Mouse (Mus musculus): ENCODE data around the gene Itsn2. TPM values are rescaled to one million over a fixed set of nuclear protein-coding genes. Genes with fewer than 3 reads are reported as not detected.
"Not testable (repeated sequence)": the region's sequence is repeated elsewhere in the genome, so short reads cannot be mapped to it uniquely, and the experiment has no call there.

Itsn2 gene
- polyA plus RNA-seq, 1 experiment from 2014 or later = 18.5 TPM

DNA sequence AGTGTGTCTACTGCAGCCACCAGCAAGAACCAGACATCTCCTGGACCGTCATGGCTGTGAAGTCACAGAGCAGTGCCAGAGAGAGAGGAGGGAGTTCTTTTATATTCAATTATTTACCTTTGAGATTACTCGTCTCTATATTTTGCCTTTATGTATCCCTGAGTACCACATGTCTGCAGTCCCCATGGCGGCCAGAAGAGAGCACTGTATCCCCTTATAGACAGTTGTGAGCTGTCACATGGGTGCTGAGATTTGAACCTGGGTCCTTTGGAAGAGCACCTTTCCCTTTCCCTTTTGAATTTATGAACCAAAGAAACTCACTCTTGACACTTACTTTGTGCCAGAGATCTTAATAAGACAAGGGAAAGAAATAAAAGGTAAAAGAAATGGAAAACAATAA lies 136.7 kb downstream of the Itsn2 start:
- 88% methylated on average over 3 of the region's 3 CpGs for WGBS
- Histone ChIP-seq H3K27ac (ENCODE audit: low read depth, low read length) (no peak overlapping the region), H3K4me2 (ENCODE audit: low read depth, low read length, severe bottlenecking) (no peak overlapping the region), H3K27me3 (ENCODE audit: control insufficient read depth, insufficient read depth, low read length) (no peaks in the 10 kb centered on the region), H3K9ac (ENCODE audit: low read length) (no peak overlapping the region), H3K4me1 (replicated peaks; ENCODE audit: control insufficient read depth, insufficient read depth, low read length) (no peaks in the 10 kb centered on the region), H3K9me3 (ENCODE audit: control insufficient read depth, low read length) (no peaks in the 10 kb centered on the region), H3K4me3 (ENCODE audit: low read depth, low read length) (no peak overlapping the region), H3K36me3 (ENCODE audit: control insufficient read depth, insufficient read depth, low read length) (no peaks in the 10 kb centered on the region)
- ATAC-seq (replicated peaks; ENCODE audit: low FRiP score) (no peak), DNase-seq (ENCODE audit: low spot score) (no peak)

DNA sequence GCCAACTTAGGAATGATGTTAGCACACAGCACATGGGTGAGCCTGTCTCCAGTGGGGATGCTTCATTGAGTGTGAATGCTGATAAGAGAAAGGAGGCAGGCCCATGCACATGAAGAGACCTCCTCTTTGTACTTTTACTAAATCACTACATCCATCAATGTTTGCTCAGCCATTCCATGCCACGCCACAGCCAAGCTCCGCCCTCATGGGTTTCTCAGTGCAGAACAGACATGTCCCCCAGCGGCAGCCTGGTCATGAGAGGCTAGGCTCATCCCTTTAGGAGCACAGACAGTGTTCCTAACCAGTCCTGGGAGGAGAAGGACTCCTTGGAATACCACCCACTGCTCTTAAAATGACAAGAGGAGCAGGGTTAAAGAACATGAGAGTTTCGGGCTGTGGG lies 139.2 kb downstream of the Itsn2 start:
- Histone ChIP-seq H3K9ac (ENCODE audit: low read length) (no peak overlapping the region), H3K4me3 (ENCODE audit: low read depth, low read length) (no peak overlapping the region), H3K27me3 (ENCODE audit: control insufficient read depth, insufficient read depth, low read length) (no peaks in the 10 kb centered on the region), H3K36me3 (ENCODE audit: control insufficient read depth, insufficient read depth, low read length) (no peaks in the 10 kb centered on the region), H3K27ac (ENCODE audit: low read depth, low read length) (no peak overlapping the region), H3K9me3 (ENCODE audit: control insufficient read depth, low read length) (no peaks in the 10 kb centered on the region), H3K4me2 (ENCODE audit: low read depth, low read length, severe bottlenecking) (no peak overlapping the region), H3K4me1 (replicated peaks; ENCODE audit: control insufficient read depth, insufficient read depth, low read length) (no peaks in the 10 kb centered on the region)
- WGBS = 81% methylated on average over 4 of the region's 4 CpGs
- DNase-seq (ENCODE audit: low spot score) (no peak), ATAC-seq (replicated peaks; ENCODE audit: low FRiP score) (no peak)

DNA sequence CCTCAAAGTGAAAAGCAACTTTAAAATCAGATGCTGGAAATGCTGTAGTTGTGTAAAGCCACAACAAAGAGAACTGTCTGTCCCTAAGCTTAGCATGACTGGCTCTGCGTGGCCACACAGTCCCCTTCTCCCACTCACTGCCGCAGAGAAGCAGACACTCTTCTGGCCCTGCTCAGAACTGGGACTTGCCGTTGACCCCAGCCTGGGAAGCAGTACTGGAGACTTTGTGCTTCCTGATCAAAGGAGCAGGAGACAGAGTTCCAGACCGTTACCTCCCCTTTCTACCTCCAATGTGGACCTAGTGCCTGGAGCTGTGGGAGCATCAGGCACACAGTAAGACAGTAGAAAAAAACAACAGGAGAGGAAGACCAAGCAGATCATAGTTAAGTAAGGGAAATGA lies 139.9 kb downstream of the Itsn2 start:
- H3K4me1 ChIP-seq (replicated peaks; ENCODE audit: control insufficient read depth, insufficient read depth, low read length) = no peaks in the 10 kb centered on the region
- no peak overlapping the region for H3K4me3 ChIP-seq (ENCODE audit: low read depth, low read length)
- WGBS = 79% methylated on average over 4 of the region's 4 CpGs
- DNase-seq (ENCODE audit: low spot score) = no peak
- no peaks in the 10 kb centered on the region for H3K27me3 ChIP-seq (ENCODE audit: control insufficient read depth, insufficient read depth, low read length)
- no peak overlapping the region for H3K4me2 ChIP-seq (ENCODE audit: low read depth, low read length, severe bottlenecking)
- ATAC-seq (replicated peaks; ENCODE audit: low FRiP score) = no peak
- no peak overlapping the region for H3K9ac ChIP-seq (ENCODE audit: low read length)
- H3K9me3 ChIP-seq (ENCODE audit: control insufficient read depth, low read length) = no peaks in the 10 kb centered on the region
- no peak overlapping the region for H3K27ac ChIP-seq (ENCODE audit: low read depth, low read length)
- H3K36me3 ChIP-seq (ENCODE audit: control insufficient read depth, insufficient read depth, low read length) = no peaks in the 10 kb centered on the region

DNA sequence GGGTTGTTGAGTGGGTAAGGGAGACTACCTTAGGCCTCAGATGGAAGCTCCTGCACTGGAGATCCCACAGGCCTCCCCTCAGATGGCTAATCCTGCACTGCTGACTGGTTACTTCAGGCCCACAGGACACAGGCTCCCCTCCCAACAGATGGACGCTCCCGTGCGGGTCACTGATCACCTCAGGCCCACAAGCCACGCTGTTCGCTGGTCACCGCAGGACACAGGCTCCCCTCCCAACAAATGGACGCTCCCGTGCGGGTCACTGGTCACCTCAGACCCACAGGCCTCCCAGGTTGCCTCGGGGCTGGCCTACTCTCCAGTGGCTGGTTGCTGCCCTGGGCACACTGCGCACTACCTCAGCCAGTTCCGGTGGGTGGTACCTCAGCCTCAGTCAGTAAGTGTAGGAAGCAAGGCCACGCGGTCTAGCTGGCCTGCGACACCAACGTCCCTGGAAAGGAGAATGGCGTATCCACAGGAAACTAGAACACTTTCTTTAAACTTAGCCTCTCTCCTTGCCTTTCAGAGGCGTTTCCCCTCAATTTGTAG lies 145.7 kb downstream of the Itsn2 start, which contains the start of gene Fam228a:
TSS of gene Fam228a (minus strand) at position 400 of the 546 bp plus-strand sequence.
- H3K9ac ChIP-seq (ENCODE audit: low read length) = no peak within 1 kb of the TSS
- no peaks in the 10 kb centered on the region for H3K9me3 ChIP-seq (ENCODE audit: control insufficient read depth, low read length)
- H3K4me2 ChIP-seq (ENCODE audit: low read depth, low read length, severe bottlenecking) = no peak within 1 kb of the TSS
- WGBS = 80% methylated on average over 18 of the region's 18 CpGs
- no peak within 1 kb of the TSS for H3K27ac ChIP-seq (ENCODE audit: low read depth, low read length)
- no peak for ATAC-seq (replicated peaks; ENCODE audit: low FRiP score)
- no peak within 1 kb of the TSS for H3K4me3 ChIP-seq (ENCODE audit: low read depth, low read length)
- no peaks in the 10 kb centered on the region for H3K27me3 ChIP-seq (ENCODE audit: control insufficient read depth, insufficient read depth, low read length)
- H3K4me1 ChIP-seq (replicated peaks; ENCODE audit: control insufficient read depth, insufficient read depth, low read length) = no peaks in the 10 kb centered on the region
- no peak for DNase-seq (ENCODE audit: low spot score)
- no peaks in the 10 kb centered on the region for H3K36me3 ChIP-seq (ENCODE audit: control insufficient read depth, insufficient read depth, low read length)

DNA sequence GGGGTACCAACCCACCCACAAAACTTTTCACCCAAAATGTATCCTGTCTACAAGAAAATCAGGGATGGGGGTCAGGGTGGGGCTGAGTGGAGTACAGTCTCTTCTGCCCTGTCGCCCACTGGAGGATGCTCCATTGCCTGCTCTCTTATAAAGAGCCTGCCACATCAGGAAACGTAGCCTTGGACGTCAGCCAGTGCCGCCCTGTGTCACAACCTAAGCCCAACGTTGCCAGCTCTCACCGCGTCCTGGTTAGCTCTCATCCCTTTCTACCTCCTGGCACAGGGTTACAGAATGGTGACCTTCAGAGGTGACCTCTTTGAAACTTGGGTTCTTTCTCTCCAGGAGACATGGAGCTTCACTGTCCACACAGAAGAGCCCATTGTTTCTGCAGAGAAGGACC lies 148.4 kb downstream of the Itsn2 start:
- Histone ChIP-seq H3K4me1 (replicated peaks; ENCODE audit: control insufficient read depth, insufficient read depth, low read length) (no peaks in the 10 kb centered on the region), H3K27ac (ENCODE audit: low read depth, low read length) (no peak overlapping the region), H3K9me3 (ENCODE audit: control insufficient read depth, low read length) (no peaks in the 10 kb centered on the region), H3K4me3 (ENCODE audit: low read depth, low read length) (no peak overlapping the region), H3K27me3 (ENCODE audit: control insufficient read depth, insufficient read depth, low read length) (no peaks in the 10 kb centered on the region), H3K9ac (ENCODE audit: low read length) (no peak overlapping the region), H3K4me2 (ENCODE audit: low read depth, low read length, severe bottlenecking) (no peak overlapping the region), H3K36me3 (ENCODE audit: control insufficient read depth, insufficient read depth, low read length) (no peaks in the 10 kb centered on the region)
- 88% methylated on average over 7 of the region's 7 CpGs for WGBS
- no peak for DNase-seq (ENCODE audit: low spot score)
- ATAC-seq (replicated peaks; ENCODE audit: low FRiP score) = no peak

DNA sequence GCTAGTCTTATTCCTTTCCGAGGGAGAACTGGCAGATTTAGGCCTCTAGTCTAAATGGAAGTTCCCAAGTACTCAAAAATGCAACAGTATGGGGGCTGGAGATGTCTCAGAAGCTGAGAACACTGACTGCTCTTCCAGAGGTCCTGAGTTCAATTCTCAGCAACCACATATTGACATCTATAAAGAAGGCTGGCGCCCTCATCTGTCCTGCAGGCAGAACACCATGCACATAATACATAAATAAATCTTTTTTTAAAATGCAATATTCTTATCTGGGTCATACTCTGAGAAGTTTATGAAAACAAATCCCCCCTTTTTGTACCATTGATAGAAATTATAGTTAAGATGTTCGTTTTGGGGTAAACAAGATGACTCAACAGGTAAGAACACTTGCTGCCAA lies 149.7 kb downstream of the Itsn2 start:
- Histone ChIP-seq H3K4me2 (ENCODE audit: low read depth, low read length, severe bottlenecking) (no peak overlapping the region), H3K36me3 (ENCODE audit: control insufficient read depth, insufficient read depth, low read length) (no peaks in the 10 kb centered on the region), H3K27me3 (ENCODE audit: control insufficient read depth, insufficient read depth, low read length) (no peaks in the 10 kb centered on the region), H3K9ac (ENCODE audit: low read length) (no peak overlapping the region), H3K9me3 (ENCODE audit: control insufficient read depth, low read length) (no peaks in the 10 kb centered on the region), H3K4me1 (replicated peaks; ENCODE audit: control insufficient read depth, insufficient read depth, low read length) (no peaks in the 10 kb centered on the region), H3K4me3 (ENCODE audit: low read depth, low read length) (no peak overlapping the region), H3K27ac (ENCODE audit: low read depth, low read length) (no peak overlapping the region)
- no peak for ATAC-seq (replicated peaks; ENCODE audit: low FRiP score)
- 88% methylated on average over 3 of the region's 3 CpGs for WGBS
- DNase-seq (ENCODE audit: low spot score) = no peak

DNA sequence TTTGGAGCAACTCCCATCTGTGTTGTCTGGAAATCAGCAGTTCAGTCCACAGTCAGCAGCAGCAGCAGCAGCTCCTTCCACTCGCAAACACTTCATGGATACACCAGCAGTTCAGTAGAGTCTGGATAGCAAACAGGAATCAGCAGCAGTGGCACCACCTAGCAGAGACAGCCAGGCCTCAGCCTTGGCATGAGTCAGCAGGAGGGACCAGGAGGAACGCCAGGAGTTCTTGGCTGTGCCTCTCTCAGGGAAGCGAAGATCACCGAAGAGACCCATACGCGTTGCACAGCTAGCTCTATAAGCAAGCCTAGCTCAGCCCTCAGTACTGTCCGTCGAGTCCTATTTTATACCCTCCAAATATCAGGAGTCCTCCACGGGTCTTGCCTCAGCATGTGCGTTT lies 152.0 kb downstream of the Itsn2 start:
- no peak overlapping the region for H3K27ac ChIP-seq (ENCODE audit: low read depth, low read length)
- ATAC-seq (replicated peaks; ENCODE audit: low FRiP score) = no peak
- H3K36me3 ChIP-seq (ENCODE audit: control insufficient read depth, insufficient read depth, low read length) = no peaks in the 10 kb centered on the region
- no peak for DNase-seq (ENCODE audit: low spot score)
- no peak overlapping the region for H3K4me2 ChIP-seq (ENCODE audit: low read depth, low read length, severe bottlenecking)
- H3K4me1 ChIP-seq (replicated peaks; ENCODE audit: control insufficient read depth, insufficient read depth, low read length) = no peaks in the 10 kb centered on the region
- no peaks in the 10 kb centered on the region for H3K9me3 ChIP-seq (ENCODE audit: control insufficient read depth, low read length)
- whole genome bisulfite sequencing = 94% methylated on average over 10 of the region's 10 CpGs
- H3K9ac ChIP-seq (ENCODE audit: low read length) = no peak overlapping the region
- H3K27me3 ChIP-seq (ENCODE audit: control insufficient read depth, insufficient read depth, low read length) = no peaks in the 10 kb centered on the region
- no peak overlapping the region for H3K4me3 ChIP-seq (ENCODE audit: low read depth, low read length)

DNA sequence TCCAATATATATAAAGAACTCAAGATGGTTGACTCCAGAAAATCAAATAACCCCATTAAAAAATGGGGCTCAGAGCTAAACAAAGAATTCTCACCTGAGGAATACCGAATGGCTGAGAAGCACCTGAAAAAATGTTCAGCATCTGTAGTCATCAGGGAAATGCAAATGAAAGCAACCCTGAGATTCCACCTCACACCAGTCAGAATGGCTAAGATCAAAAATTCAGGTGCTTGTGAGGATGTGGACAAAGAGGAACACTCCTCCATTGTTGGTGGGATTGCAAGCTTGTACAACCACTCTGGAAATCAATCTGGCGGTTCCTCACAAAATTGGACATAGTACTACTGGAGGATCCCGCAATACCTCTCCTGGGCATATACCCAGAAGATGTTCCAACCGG lies 162.0 kb downstream of the Itsn2 start:
- not testable (repeated sequence) for ATAC-seq (replicated peaks; ENCODE audit: low FRiP score); H3K4me1 ChIP-seq (replicated peaks; ENCODE audit: control insufficient read depth, insufficient read depth, low read length); H3K4me3 ChIP-seq (ENCODE audit: low read depth, low read length); DNase-seq (ENCODE audit: low spot score); H3K9me3 ChIP-seq (ENCODE audit: control insufficient read depth, low read length); H3K36me3 ChIP-seq (ENCODE audit: control insufficient read depth, insufficient read depth, low read length); H3K27ac ChIP-seq (ENCODE audit: low read depth, low read length); H3K9ac ChIP-seq (ENCODE audit: low read length); H3K4me2 ChIP-seq (ENCODE audit: low read depth, low read length, severe bottlenecking); H3K27me3 ChIP-seq (ENCODE audit: control insufficient read depth, insufficient read depth, low read length)
- 91% methylated on average over 4 of the region's 4 CpGs for WGBS

DNA sequence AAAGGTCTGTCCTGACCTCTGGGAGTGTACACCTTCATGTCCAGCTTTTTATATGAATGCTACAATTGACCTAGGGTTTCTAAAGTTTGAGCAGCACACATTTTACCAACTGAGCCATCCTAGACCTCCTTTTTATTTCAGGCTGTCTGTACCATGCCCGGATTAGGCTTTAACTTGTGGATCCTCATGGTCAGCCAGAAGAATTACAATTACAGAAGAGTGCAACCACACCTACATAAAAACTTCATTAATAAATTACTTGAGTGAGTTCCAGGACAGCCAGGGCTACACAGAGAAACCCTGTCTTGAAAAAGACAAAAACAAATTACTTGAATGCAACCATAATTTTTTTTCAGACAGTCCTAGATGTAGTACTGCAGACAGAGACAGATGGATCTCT lies 164.6 kb downstream of the Itsn2 start:
- Histone ChIP-seq H3K4me3 (ENCODE audit: low read depth, low read length) (no peak overlapping the region), H3K36me3 (ENCODE audit: control insufficient read depth, insufficient read depth, low read length) (no peaks in the 10 kb centered on the region), H3K4me2 (ENCODE audit: low read depth, low read length, severe bottlenecking) (no peak overlapping the region), H3K27me3 (ENCODE audit: control insufficient read depth, insufficient read depth, low read length) (no peaks in the 10 kb centered on the region), H3K4me1 (replicated peaks; ENCODE audit: control insufficient read depth, insufficient read depth, low read length) (no peaks in the 10 kb centered on the region), H3K9me3 (ENCODE audit: control insufficient read depth, low read length) (no peaks in the 10 kb centered on the region), H3K9ac (ENCODE audit: low read length) (no peak overlapping the region), H3K27ac (ENCODE audit: low read depth, low read length) (no peak overlapping the region)
- ATAC-seq (replicated peaks; ENCODE audit: low FRiP score) (no peak), DNase-seq (ENCODE audit: low spot score) (no peak)
- WGBS = 79% methylated on average over 1 of the region's 1 CpGs

Measured in forebrain, embryonic 11.5 days (tissue).